Mouse (Mus musculus): ENCODE data around the gene Pdzrn3. TPM values are rescaled to one million over a fixed set of nuclear protein-coding genes. Genes with fewer than 3 reads are reported as not detected.

Pdzrn3 gene
- polyA plus RNA-seq, 1 experiment from 2014 or later: 27.3 TPM

- peaks cover 20% of the 10 kb centered on the region for H3K4me1 ChIP-seq (ENCODE audit: control insufficient read depth, insufficient read depth, low read length)
- no peaks in the 10 kb centered on the region for H3K9me3 ChIP-seq (ENCODE audit: control insufficient read depth, low read length)
- H3K9ac ChIP-seq (ENCODE audit: low read length): no peak overlapping the region
- no peak for ATAC-seq (ENCODE audit: insufficient read depth, low FRiP score, low TSS enrichment)
- no peaks in the 10 kb centered on the region for H3K36me3 ChIP-seq (ENCODE audit: control insufficient read depth, insufficient read depth, low read length)
- WGBS: 99% methylated on average over 5 of the region's 5 CpGs
- no peaks in the 10 kb centered on the region for H3K27me3 ChIP-seq (ENCODE audit: control insufficient read depth, insufficient read depth, low read length)
- no peak overlapping the region for H3K4me2 ChIP-seq (ENCODE audit: low read depth)
- H3K27ac ChIP-seq (ENCODE audit: low read depth, low read length): no peak overlapping the region
- H3K4me3 ChIP-seq (ENCODE audit: low read depth, low read length): no peak overlapping the region
- no peak for DNase-seq (ENCODE audit: low spot score)
These were observed 118.3 kb downstream of the Pdzrn3 start for GRCm38 (mm10) chr6:101259411-101259810.

GRCm38 (mm10) chr6:101257418-101257817, 120.3 kb downstream of the Pdzrn3 start:
- H3K27me3 ChIP-seq (ENCODE audit: control insufficient read depth, insufficient read depth, low read length): no peaks in the 10 kb centered on the region
- H3K9ac ChIP-seq (ENCODE audit: low read length): no peak overlapping the region
- no peaks in the 10 kb centered on the region for H3K36me3 ChIP-seq (ENCODE audit: control insufficient read depth, insufficient read depth, low read length)
- no peak for ATAC-seq (ENCODE audit: insufficient read depth, low FRiP score, low TSS enrichment)
- WGBS: 94% methylated on average over 6 of the region's 6 CpGs
- no peak overlapping the region for H3K27ac ChIP-seq (ENCODE audit: low read depth, low read length)
- no peaks in the 10 kb centered on the region for H3K9me3 ChIP-seq (ENCODE audit: control insufficient read depth, low read length)
- H3K4me2 ChIP-seq (ENCODE audit: low read depth): no peak overlapping the region
- no peak overlapping the region for H3K4me3 ChIP-seq (ENCODE audit: low read depth, low read length)
- DNase-seq (ENCODE audit: low spot score): no peak
- H3K4me1 ChIP-seq (ENCODE audit: control insufficient read depth, insufficient read depth, low read length): peaks cover 23% of the 10 kb centered on the region; the same call in 1 of the 2 replicates

GRCm38 (mm10) chr6:101254652-101255051, 123.0 kb downstream of the Pdzrn3 start:
- Histone ChIP-seq H3K9ac (ENCODE audit: low read length) (no peak overlapping the region), H3K27me3 (ENCODE audit: control insufficient read depth, insufficient read depth, low read length) (no peaks in the 10 kb centered on the region), H3K4me1 (ENCODE audit: control insufficient read depth, insufficient read depth, low read length) (peaks cover 44% of the 10 kb centered on the region), H3K27ac (ENCODE audit: low read depth, low read length) (no peak overlapping the region), H3K4me3 (ENCODE audit: low read depth, low read length) (no peak overlapping the region), H3K4me2 (ENCODE audit: low read depth) (no peak overlapping the region), H3K9me3 (ENCODE audit: control insufficient read depth, low read length) (no peaks in the 10 kb centered on the region), H3K36me3 (ENCODE audit: control insufficient read depth, insufficient read depth, low read length) (no peaks in the 10 kb centered on the region)
- ATAC-seq (ENCODE audit: insufficient read depth, low FRiP score, low TSS enrichment) (no peak; the same call in 1 of the 2 replicates), DNase-seq (ENCODE audit: low spot score) (no peak)
- WGBS: 14% methylated on average over 4 of the region's 4 CpGs

- H3K27ac ChIP-seq (ENCODE audit: low read depth, low read length): no peak overlapping the region
- no peaks in the 10 kb centered on the region for H3K27me3 ChIP-seq (ENCODE audit: control insufficient read depth, insufficient read depth, low read length)
- H3K4me1 ChIP-seq (ENCODE audit: control insufficient read depth, insufficient read depth, low read length): peaks cover 49% of the 10 kb centered on the region
- no peaks in the 10 kb centered on the region for H3K36me3 ChIP-seq (ENCODE audit: control insufficient read depth, insufficient read depth, low read length)
- DNase-seq (ENCODE audit: low spot score): no peak
- WGBS: 51% methylated on average over 12 of the region's 12 CpGs
- ATAC-seq (ENCODE audit: insufficient read depth, low FRiP score, low TSS enrichment): no peak
- H3K9ac ChIP-seq (ENCODE audit: low read length): no peak overlapping the region
- no peak overlapping the region for H3K4me3 ChIP-seq (ENCODE audit: low read depth, low read length)
- no peaks in the 10 kb centered on the region for H3K9me3 ChIP-seq (ENCODE audit: control insufficient read depth, low read length)
- no peak overlapping the region for H3K4me2 ChIP-seq (ENCODE audit: low read depth)
These were observed 125.6 kb downstream of the Pdzrn3 start for GRCm38 (mm10) chr6:101251916-101252603.

- H3K27me3 ChIP-seq (ENCODE audit: control insufficient read depth, insufficient read depth, low read length): no peaks in the 10 kb centered on the region
- H3K9ac ChIP-seq (ENCODE audit: low read length): no peak overlapping the region
- peak; percentile 51 for DNase-seq (ENCODE audit: low spot score)
- H3K9me3 ChIP-seq (ENCODE audit: control insufficient read depth, low read length): no peaks in the 10 kb centered on the region
- H3K36me3 ChIP-seq (ENCODE audit: control insufficient read depth, insufficient read depth, low read length): no peaks in the 10 kb centered on the region
- peak; percentile 33; the same call in 1 of the 2 replicates for ATAC-seq (ENCODE audit: insufficient read depth, low FRiP score, low TSS enrichment)
- 19% methylated on average over 5 of the region's 5 CpGs for WGBS
- peaks cover 50% of the 10 kb centered on the region for H3K4me1 ChIP-seq (ENCODE audit: control insufficient read depth, insufficient read depth, low read length)
- no peak overlapping the region for H3K4me3 ChIP-seq (ENCODE audit: low read depth, low read length)
- no peak overlapping the region for H3K27ac ChIP-seq (ENCODE audit: low read depth, low read length)
- no peak overlapping the region for H3K4me2 ChIP-seq (ENCODE audit: low read depth)
These were observed 126.5 kb downstream of the Pdzrn3 start for GRCm38 (mm10) chr6:101251160-101251559.

- 68% methylated on average over 4 of the region's 4 CpGs for WGBS
- Histone ChIP-seq H3K4me3 (ENCODE audit: low read depth, low read length) (no peak overlapping the region), H3K4me1 (ENCODE audit: control insufficient read depth, insufficient read depth, low read length) (peaks cover 16% of the 10 kb centered on the region; the same call in 1 of the 2 replicates), H3K4me2 (ENCODE audit: low read depth) (no peak overlapping the region), H3K27ac (ENCODE audit: low read depth, low read length) (no peak overlapping the region), H3K36me3 (ENCODE audit: control insufficient read depth, insufficient read depth, low read length) (no peaks in the 10 kb centered on the region), H3K9ac (ENCODE audit: low read length) (no peak overlapping the region), H3K9me3 (ENCODE audit: control insufficient read depth, low read length) (no peaks in the 10 kb centered on the region), H3K27me3 (ENCODE audit: control insufficient read depth, insufficient read depth, low read length) (no peaks in the 10 kb centered on the region)
- DNase-seq (ENCODE audit: low spot score) (no peak), ATAC-seq (ENCODE audit: insufficient read depth, low FRiP score, low TSS enrichment) (no peak)
These were observed 131.6 kb downstream of the Pdzrn3 start for GRCm38 (mm10) chr6:101246137-101246536.

- ATAC-seq (ENCODE audit: insufficient read depth, low FRiP score, low TSS enrichment): no peak
- no peaks in the 10 kb centered on the region for H3K36me3 ChIP-seq (ENCODE audit: control insufficient read depth, insufficient read depth, low read length)
- 0 out of 2 replicates have a peak, but pooled peaks cover 5% of the 10 kb centered on the region for H3K4me1 ChIP-seq (ENCODE audit: control insufficient read depth, insufficient read depth, low read length)
- WGBS: 79% methylated on average over 3 of the region's 3 CpGs
- no peaks in the 10 kb centered on the region for H3K9me3 ChIP-seq (ENCODE audit: control insufficient read depth, low read length)
- no peak overlapping the region for H3K4me2 ChIP-seq (ENCODE audit: low read depth)
- no peaks in the 10 kb centered on the region for H3K27me3 ChIP-seq (ENCODE audit: control insufficient read depth, insufficient read depth, low read length)
- no peak for DNase-seq (ENCODE audit: low spot score)
- H3K27ac ChIP-seq (ENCODE audit: low read depth, low read length): no peak overlapping the region
- no peak overlapping the region for H3K9ac ChIP-seq (ENCODE audit: low read length)
- H3K4me3 ChIP-seq (ENCODE audit: low read depth, low read length): no peak overlapping the region
These were observed 133.3 kb downstream of the Pdzrn3 start for GRCm38 (mm10) chr6:101244355-101244754.

GRCm38 (mm10) chr6:101243189-101243815, 134.4 kb downstream of the Pdzrn3 start:
- 84% methylated on average over 7 of the region's 7 CpGs for WGBS
- Histone ChIP-seq H3K4me3 (ENCODE audit: low read depth, low read length) (no peak overlapping the region), H3K27me3 (ENCODE audit: control insufficient read depth, insufficient read depth, low read length) (no peaks in the 10 kb centered on the region), H3K9ac (ENCODE audit: low read length) (no peak overlapping the region), H3K4me1 (ENCODE audit: control insufficient read depth, insufficient read depth, low read length) (0 out of 2 replicates have a peak, but pooled peaks cover 5% of the 10 kb centered on the region), H3K36me3 (ENCODE audit: control insufficient read depth, insufficient read depth, low read length) (no peaks in the 10 kb centered on the region), H3K4me2 (ENCODE audit: low read depth) (no peak overlapping the region), H3K9me3 (ENCODE audit: control insufficient read depth, low read length) (no peaks in the 10 kb centered on the region), H3K27ac (ENCODE audit: low read depth, low read length) (no peak overlapping the region)
- DNase-seq (ENCODE audit: low spot score): no peak
- ATAC-seq (ENCODE audit: insufficient read depth, low FRiP score, low TSS enrichment): no peak
